Mouse (Mus musculus): ENCODE results near the gene Tpx2.

Tpx2 gene

DNA sequence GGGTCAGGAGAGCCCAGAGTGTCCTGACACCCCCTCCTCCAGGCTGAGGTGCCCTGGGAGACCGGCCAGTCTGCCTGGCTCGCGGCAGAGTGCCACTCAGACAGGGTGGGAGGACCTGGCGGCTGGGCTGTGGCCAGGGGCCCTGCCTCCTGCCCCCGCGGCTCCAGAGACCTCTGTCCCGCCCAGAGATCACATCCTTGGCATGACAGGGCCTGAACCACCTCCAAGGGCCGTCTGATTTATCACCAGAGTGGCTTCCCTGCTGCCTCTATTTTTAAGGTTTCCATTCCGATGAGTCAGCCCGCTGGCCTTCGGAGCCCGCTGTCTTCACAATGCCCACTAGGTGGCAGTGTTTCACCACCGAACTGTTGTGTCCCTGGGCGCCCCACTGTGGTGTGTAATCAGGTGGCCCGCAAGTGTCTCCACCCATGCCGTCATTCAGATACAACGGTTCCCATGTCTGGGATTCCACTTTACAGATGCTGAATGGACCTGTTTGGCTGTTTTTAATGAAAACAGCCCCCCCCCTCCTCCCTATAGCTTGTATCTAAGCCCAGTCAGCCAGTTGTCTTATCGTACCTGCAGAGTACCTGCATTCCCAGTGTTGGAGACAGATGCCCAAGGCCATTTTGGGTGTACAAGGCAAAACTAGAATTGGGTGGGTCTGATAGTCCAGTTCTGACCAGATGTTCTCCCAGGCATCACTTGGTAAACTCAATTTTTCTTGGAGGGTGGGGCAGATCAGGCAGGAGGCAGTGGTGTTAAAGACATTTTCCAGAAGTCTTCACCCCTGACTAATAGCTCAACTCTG lies 66.8 kb downstream of the Tpx2 start:
- peak; percentile 53 to 81 for DNase-seq (ENCODE audit: low spot score in 2 of 2)

DNA sequence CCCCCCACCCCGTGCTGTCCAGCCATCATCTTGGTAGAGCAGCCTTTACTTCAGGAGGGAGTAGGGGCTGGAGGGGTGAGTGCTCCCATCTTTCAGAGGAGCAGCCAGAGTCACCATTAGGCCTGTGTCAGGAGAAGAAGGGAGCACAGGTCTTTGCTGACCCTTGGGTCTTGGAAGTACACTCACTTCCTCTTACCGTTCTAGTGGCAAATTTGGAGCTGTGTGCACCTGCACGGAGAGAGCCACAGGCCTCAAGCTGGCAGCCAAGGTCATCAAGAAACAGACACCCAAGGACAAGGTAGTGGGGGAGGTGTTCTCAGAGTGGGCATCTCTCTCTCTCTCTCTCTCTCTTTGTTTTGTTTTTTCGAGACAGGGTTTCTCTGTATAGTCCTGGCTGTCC lies 67.7 kb downstream of the Tpx2 start:
- no peak for DNase-seq (ENCODE audit: low spot score in 2 of 2)

GRCm38 (mm10) chr2:152916111-152916510 lies 68.3 kb downstream of the Tpx2 start:
- no peak for DNase-seq (ENCODE audit: low spot score in 2 of 2)

- no peak for DNase-seq (ENCODE audit: low spot score in 2 of 2)
Observed at GRCm38 (mm10) chr2:152917671-152918070, 69.9 kb downstream of the Tpx2 start.

DNA sequence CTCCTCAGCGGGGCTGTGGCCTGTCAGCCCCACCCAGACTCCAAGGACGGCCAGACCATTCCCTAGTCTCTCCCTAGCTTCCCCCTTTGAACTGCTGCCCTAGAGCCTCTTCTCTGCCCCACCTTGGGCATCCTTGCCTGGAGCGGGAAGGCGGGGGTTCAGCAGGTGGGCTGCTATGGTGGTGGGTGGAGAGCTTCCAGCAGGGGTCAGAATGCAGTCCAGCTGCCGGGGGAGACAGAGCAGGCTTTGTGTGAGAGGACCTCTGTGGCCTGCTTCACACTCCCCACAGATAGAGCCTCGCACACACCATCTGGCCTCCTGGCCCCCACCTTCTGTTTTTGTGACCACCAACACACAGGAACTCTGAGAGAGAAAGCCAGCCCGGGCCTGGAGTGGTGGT lies 74.6 kb downstream of the Tpx2 start:
- no peak for DNase-seq (ENCODE audit: low spot score in 2 of 2)

- no peak for DNase-seq (ENCODE audit: low spot score in 2 of 2)
Observed at GRCm38 (mm10) chr2:152923621-152924020, 75.9 kb downstream of the Tpx2 start.

DNA sequence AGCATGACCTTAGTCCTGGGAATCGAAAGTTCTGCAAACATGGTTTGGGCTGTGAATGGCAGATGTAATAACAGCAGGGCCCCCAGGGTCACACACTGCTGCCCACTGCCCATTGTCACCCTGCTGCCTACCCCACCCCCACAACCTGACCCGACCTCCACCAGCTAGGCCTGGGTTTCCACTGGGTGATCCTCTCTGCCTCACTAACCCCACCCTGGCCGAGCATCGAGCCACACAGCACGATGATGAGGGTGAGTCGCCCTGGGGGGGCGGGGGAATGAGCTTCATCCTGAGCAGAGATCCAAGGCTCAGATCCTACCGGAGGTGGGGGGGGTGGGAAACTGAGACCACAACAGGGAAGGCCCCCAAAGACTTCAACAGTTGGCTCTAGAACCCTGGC lies 76.4 kb downstream of the Tpx2 start:
- DNase-seq (ENCODE audit: low spot score in 2 of 2), result no peak

- no peak for DNase-seq (ENCODE audit: low spot score in 2 of 2)
Observed at GRCm38 (mm10) chr2:152924543-152924942, 76.8 kb downstream of the Tpx2 start.

DNA sequence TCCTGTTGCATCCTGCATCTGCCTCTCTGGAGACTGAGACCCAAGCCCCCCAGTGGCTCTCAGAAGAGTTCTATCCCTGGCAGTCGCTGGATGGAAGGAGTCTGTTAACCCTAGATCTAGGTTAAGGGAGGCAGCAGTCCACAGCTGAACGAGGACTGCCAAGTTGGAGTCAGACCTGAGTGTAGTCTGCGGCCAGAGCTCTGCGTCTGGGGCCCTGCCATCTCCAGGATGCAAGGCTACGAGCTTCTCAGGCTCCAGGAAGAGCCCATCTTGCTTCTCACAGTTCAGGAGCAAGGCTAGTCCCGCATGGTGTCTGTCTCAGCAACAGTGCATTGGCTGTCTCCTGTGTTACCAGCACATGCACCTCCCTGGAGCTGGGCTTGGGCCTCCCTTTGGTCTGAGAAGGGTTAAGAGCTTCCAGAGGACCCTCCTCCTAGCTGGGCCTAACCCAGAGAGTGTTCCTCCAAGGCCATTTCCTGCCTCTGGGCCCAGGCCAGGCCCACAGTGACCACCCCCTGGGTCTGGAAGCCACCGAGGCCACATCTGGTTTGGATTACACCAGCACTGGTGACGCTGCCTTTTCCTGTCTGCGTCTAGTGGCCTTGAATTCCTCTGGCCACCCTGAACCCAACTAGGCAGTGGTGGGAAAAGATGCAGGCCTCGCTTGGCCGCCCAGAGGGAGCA lies 77.6 kb downstream of the Tpx2 start:
- no peak for DNase-seq (ENCODE audit: low spot score in 2 of 2)

- DNase-seq (ENCODE audit: low spot score in 2 of 2), result no peak
Observed at GRCm38 (mm10) chr2:152926896-152927295, 79.1 kb downstream of the Tpx2 start.

GRCm38 (mm10) chr2:152927371-152927770 lies 79.6 kb downstream of the Tpx2 start:
- no peak for DNase-seq (ENCODE audit: low spot score in 2 of 2)

GRCm38 (mm10) chr2:152928219-152928987 lies 80.6 kb downstream of the Tpx2 start:
- no peak for DNase-seq (ENCODE audit: low spot score in 2 of 2)

DNA sequence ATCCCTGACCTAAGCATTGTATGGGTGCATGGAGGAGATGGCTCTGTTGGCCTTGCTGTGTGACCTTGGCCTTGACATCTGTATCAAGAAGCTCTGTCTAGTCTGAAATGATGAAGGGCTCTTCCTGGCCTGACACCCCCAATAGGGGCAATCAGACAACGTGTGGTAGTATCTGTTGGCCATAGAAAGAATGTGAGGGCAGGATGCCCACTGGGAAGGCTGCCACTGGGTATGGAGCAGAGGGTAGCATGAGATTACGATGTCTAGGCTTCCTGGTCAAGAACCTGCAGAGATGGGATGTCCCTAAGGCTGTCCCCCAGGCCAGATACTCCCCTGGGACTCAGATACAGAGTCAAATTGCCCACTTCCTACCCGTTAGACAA lies 81.2 kb downstream of the Tpx2 start:
- DNase-seq (ENCODE audit: low spot score in 2 of 2), result no peak

- no peak for DNase-seq (ENCODE audit: low spot score in 2 of 2)
Observed at GRCm38 (mm10) chr2:152930276-152930675, 82.5 kb downstream of the Tpx2 start.

DNA sequence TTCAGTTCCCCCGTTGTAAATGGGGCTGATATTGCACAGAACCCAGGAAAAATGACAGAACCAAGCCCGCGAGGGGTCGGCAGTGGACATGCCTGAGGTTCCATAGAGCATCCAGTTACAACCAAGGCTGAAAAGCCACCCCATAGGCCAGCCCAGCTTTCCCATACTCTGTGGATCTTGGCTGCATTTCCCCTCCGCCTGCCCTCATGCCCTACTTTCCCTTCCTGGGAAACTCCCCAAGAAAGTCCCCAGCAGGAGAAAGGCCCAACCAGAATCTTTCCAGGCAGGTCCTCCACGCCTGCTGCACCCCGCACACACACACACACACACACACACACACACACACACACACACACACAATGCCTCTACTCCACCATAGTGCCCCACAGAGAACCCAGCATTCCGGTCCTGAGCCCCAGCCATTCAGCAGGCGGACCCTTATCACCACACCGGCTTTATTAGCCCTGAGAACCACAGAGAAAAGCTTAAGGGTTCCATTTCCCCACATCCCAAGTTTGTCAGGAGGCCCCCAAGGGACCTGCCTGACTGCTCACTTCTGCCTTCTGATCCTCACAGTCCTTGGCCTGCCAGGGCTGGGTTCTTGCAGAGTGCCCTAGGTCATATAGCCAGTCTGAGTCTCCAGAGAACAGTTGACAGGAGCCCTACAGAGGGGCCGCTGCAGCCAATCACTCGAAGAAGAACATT lies 83.8 kb downstream of the Tpx2 start:
- no peak for DNase-seq (ENCODE audit: low spot score in 2 of 2)

- DNase-seq (ENCODE audit: low spot score in 2 of 2), result no peak
Observed at GRCm38 (mm10) chr2:152933048-152933447, 85.3 kb downstream of the Tpx2 start, which contains the start of gene Foxs1. Gene Foxs1, minus strand, starts transcription at chr2:152933208.

DNA sequence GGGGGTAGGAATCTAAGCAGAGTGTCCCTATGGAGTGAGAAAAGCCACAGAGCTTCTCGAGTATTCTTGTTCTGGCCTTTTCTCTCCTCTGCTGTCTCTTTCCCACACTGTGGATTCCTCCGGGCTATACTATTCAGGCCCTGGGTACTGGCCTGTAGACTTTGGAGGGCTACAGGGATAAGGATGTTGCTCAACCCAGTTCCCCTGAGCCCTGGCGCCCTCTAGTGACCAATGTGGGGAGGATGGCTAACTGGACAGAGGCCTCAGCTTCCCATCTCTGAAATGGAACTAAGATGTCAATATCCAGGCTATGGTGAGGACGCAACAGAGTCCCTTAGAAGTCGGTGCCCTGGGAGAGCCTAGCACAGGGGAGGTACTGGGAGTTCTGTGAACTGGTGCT lies 85.8 kb downstream of the Tpx2 start:
- DNase-seq (ENCODE audit: low spot score in 2 of 2), result peak in 1 of 2 experiments; percentile 40

GRCm38 (mm10) chr2:152939846-152940245 lies 92.1 kb downstream of the Tpx2 start:
- DNase-seq (ENCODE audit: low spot score in 2 of 2), result peak; percentile 16 to 51

DNA sequence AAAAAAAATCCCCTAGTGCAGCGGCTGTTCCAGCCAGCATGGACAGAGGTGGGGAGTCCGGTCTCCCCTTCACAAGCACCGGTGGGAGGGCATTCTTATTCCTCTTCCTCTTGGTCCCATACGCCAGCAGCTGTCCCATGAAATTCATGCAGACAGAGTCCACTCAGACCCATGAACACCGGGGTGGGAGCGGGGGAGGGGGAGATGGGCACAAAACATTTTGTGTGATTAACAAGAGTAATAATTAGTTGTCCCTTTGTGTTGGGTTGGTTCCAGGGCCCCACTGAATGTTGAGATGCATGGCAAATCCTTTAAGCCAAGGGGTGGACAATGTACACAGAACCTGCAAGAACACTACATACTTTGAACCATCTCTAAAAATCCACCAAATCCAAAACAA lies 93.3 kb downstream of the Tpx2 start:
- DNase-seq (ENCODE audit: low spot score in 2 of 2), result no peak

DNA sequence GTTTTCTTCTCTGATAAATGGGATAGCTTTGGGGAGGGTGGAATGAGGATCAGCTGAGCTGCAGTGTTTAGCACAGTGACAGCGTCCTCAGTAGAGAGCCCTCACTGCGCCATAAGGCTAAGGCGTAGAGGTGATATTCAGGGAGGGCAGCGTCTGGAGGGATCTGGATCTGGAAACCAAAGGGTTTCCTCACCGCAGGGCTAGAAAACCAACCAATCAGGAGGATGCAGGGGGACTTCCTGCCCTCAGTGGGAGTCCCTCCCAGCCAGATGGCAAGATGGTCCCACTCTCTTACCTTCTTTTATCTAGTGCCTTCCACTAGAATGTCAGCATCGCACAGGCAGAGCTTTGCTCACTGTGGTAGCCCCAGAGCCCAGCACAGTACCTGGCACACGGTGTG lies 94.0 kb downstream of the Tpx2 start:
- DNase-seq (ENCODE audit: low spot score in 2 of 2), result no peak

GRCm38 (mm10) chr2:152942898-152943515 lies 95.2 kb downstream of the Tpx2 start:
- DNase-seq (ENCODE audit: low spot score in 2 of 2), result no peak

All from thymus, postnatal 10 days (tissue).